In the genomic region with DNA sequence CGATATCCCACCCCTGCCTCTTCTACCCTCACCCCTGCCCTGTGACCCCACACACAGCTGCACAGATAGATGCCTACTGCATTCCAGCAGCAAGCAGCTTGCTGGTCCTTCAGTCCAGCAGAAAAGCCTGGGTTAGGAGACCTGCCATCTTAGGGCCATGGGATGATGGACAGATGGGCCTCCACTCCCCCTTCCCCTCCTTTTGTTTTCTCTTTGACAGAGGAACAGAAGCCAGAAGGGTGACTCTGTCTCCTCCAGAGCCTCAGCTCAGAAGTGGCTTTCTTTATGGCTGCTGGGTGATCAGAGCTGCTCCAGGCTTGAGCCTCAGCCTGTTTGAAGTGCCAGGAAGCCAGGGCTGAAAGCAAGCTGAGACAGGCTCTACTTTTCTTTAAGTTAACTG, we compare ENCODE assay signal across 9 mouse cellular contexts. TPM values are rescaled to one million over a fixed set of nuclear protein-coding genes. Genes with fewer than 3 reads are reported as not detected.
A peak's percentile ranks its signal among the peaks of the same experiment; 100 is the strongest.
DNase-seq lines count a peak whose midpoint lies in the region; ATAC-seq and TF ChIP-seq lines count a peak whose summit lies in the region.
"Had no signal": no experiment of that assay in that cellular context is flagged by ENCODE, and none has a peak within 500 bp of the region (broad histone marks: within the 10 kb centered on the region; RNA-seq: fewer than 3 reads in every experiment).

No protein-coding gene starts in this region.

- no peaks in the 10 kb centered on the region for H3K9me3 ChIP-seq in midbrain, embryonic 10.5 days (replicated peaks)
- H3K9me3 ChIP-seq in midbrain, postnatal 0 days (ENCODE audit: low read length), result no peaks in the 10 kb centered on the region
- no peaks in the 10 kb centered on the region for H3K9me3 ChIP-seq in forebrain, embryonic 12.5 days
- no peaks in the 10 kb centered on the region for H3K9me3 ChIP-seq in limb, embryonic 12.5 days

- peak overlapping the region; percentile 96 for H3K27ac ChIP-seq in midbrain, embryonic 10.5 days (replicated peaks)
- H3K27ac ChIP-seq in midbrain, postnatal 0 days (ENCODE audit: low read depth, low read length), result no peak overlapping the region
- H3K27ac ChIP-seq in forebrain, embryonic 12.5 days, result peak overlapping the region; percentile 98
- H3K27ac ChIP-seq in limb, embryonic 12.5 days, result peak overlapping the region; percentile 94

- H3K36me3 ChIP-seq in midbrain, embryonic 10.5 days, result peaks cover 75% of the 10 kb centered on the region
- no peaks in the 10 kb centered on the region for H3K36me3 ChIP-seq in midbrain, postnatal 0 days (ENCODE audit: insufficient read depth, low read length)
- peaks cover 55% of the 10 kb centered on the region for H3K36me3 ChIP-seq in forebrain, embryonic 12.5 days (replicated peaks)
- peaks cover 82% of the 10 kb centered on the region for H3K36me3 ChIP-seq in limb, embryonic 12.5 days

- peak overlapping the region; percentile 43 for H3K4me3 ChIP-seq in midbrain, embryonic 10.5 days
- H3K4me3 ChIP-seq in midbrain, postnatal 0 days (ENCODE audit: low read depth, low read length), result no peak overlapping the region
- H3K4me3 ChIP-seq in forebrain, embryonic 12.5 days (replicated peaks), result no peak overlapping the region; the same call in 1 of the 2 replicates
- no peak overlapping the region for H3K4me3 ChIP-seq in limb, embryonic 12.5 days (replicated peaks)

- no peak overlapping the region for H3K4me2 ChIP-seq in midbrain, postnatal 0 days (ENCODE audit: low read depth, low read length, poor library complexity, severe bottlenecking)
- H3K4me2 ChIP-seq in forebrain, embryonic 12.5 days, result peak overlapping the region; percentile 41; the same call in 1 of the 2 replicates
- H3K4me2 ChIP-seq in limb, embryonic 12.5 days, result no peak overlapping the region

- no peaks in the 10 kb centered on the region for H3K27me3 ChIP-seq in midbrain, embryonic 10.5 days (ENCODE audit: low read depth, poor library complexity, severe bottlenecking)
- H3K27me3 ChIP-seq in midbrain, postnatal 0 days (ENCODE audit: insufficient read depth, low read length), result no peaks in the 10 kb centered on the region
- no peaks in the 10 kb centered on the region for H3K27me3 ChIP-seq in forebrain, embryonic 12.5 days
- no peaks in the 10 kb centered on the region for H3K27me3 ChIP-seq in limb, embryonic 12.5 days

- H3K9ac ChIP-seq in midbrain, postnatal 0 days (replicated peaks; ENCODE audit: low read length, poor library complexity, severe bottlenecking), result no peak overlapping the region
- H3K9ac ChIP-seq in forebrain, embryonic 12.5 days, result 0 out of 2 replicates have a peak overlapping the region, but pooled peaks have one; percentile 5
- H3K9ac ChIP-seq in limb, embryonic 12.5 days (replicated peaks), result 0 out of 2 replicates have a peak overlapping the region, but pooled peaks have one; percentile 27

- TF ChIP-seq CTCF in midbrain, postnatal 0 days (IDR thresholded peaks at IDR 0.05), result no peak

- peak; percentile 70 for DNase-seq in midbrain, embryonic 10.5 days (ENCODE audit: low spot score)
- DNase-seq in midbrain, postnatal 0 days (ENCODE audit: low spot score), result no peak
- DNase-seq in yolk sac, embryonic 10.5 days (ENCODE audit: low spot score), result peak; percentile 27
- DNase-seq in natural killer cell, adult 2 months (ENCODE audit: low spot score in 2 of 2), result no peak
- DNase-seq in adrenal gland, postnatal 14 days, result no peak
- no peak for DNase-seq in T-cell, adult 2 months (ENCODE audit: low spot score)
- DNase-seq: kidney, postnatal 25 days had no signal

- 0% methylated on average over 1 of the region's 1 CpGs for WGBS in midbrain, embryonic 10.5 days
- 23% methylated on average over 1 of the region's 1 CpGs for WGBS in midbrain, postnatal 0 days
- WGBS in forebrain, embryonic 12.5 days, result 7% methylated on average over 1 of the region's 1 CpGs
- 28% methylated on average over 1 of the region's 1 CpGs for WGBS in limb, embryonic 12.5 days

- no peak for ATAC-seq in midbrain, postnatal 0 days (ENCODE audit: low FRiP score)
- ATAC-seq in forebrain, embryonic 12.5 days (ENCODE audit: low FRiP score), result no peak
- no peak for ATAC-seq in limb, embryonic 12.5 days (ENCODE audit: insufficient number of reproducible peaks, insufficient read depth, low FRiP score, low TSS enrichment, low read depth)

- H3K4me1 ChIP-seq in midbrain, embryonic 10.5 days, result peaks cover 72% of the 10 kb centered on the region
- H3K4me1 ChIP-seq in midbrain, postnatal 0 days (ENCODE audit: insufficient read depth, low read length), result peaks cover 17% of the 10 kb centered on the region
- H3K4me1 ChIP-seq in forebrain, embryonic 12.5 days, result peaks cover 53% of the 10 kb centered on the region
- peaks cover 53% of the 10 kb centered on the region for H3K4me1 ChIP-seq in limb, embryonic 12.5 days (replicated peaks)

RNA-seq across cellular contexts. Expression of a gene that starts 15.0 kb away (rescaled TPM):
- polyA plus RNA-seq in midbrain, embryonic 10.5 days (2016; fragmentation: Nextera tagmentation; extraction: Ambion mirVana), result 142 and 151 TPM in 2 replicates
- total RNA-seq in midbrain, postnatal 0 days (2014; rRNA removed), result 13.8 and 17.8 TPM in 2 replicates
- polyA plus RNA-seq in midbrain, postnatal 0 days (2015; fragmentation: Nextera tagmentation; extraction: Ambion mirVana), result 4.9 and 6.2 TPM in 2 replicates
- polyA plus RNA-seq in forebrain, embryonic 12.5 days (2016; fragmentation: Nextera tagmentation; extraction: Ambion mirVana), result 112 and 122 TPM in 2 replicates
- polyA plus RNA-seq in limb, embryonic 12.5 days (2016; fragmentation: Nextera tagmentation; extraction: Ambion mirVana), result 431 and 545 TPM in 2 replicates
- total RNA-seq in adrenal gland, postnatal 14 days (2021), result 0.23 TPM in 1 of 2 replicates, not detected in the other

RNA-seq across cellular contexts. Expression of a gene that starts 25.5 kb away (rescaled TPM):
- 55.6 and 61.1 TPM in 2 replicates for polyA plus RNA-seq in midbrain, embryonic 10.5 days (2016; fragmentation: Nextera tagmentation; extraction: Ambion mirVana)
- total RNA-seq in midbrain, postnatal 0 days (2014; rRNA removed), result 40.3 and 57.7 TPM in 2 replicates
- 43.8 and 49.2 TPM in 2 replicates for polyA plus RNA-seq in midbrain, postnatal 0 days (2015; fragmentation: Nextera tagmentation; extraction: Ambion mirVana)
- 41.5 and 44.9 TPM in 2 replicates for polyA plus RNA-seq in forebrain, embryonic 12.5 days (2016; fragmentation: Nextera tagmentation; extraction: Ambion mirVana)
- 30.9 and 33.9 TPM in 2 replicates for polyA plus RNA-seq in limb, embryonic 12.5 days (2016; fragmentation: Nextera tagmentation; extraction: Ambion mirVana)
- 39.4 and 40.9 TPM in 2 replicates for total RNA-seq in adrenal gland, postnatal 14 days (2021)

Comparison
In these comparisons a context has a peak if more than half of its experiments do, and no peak if none do; other contexts are left out.
1. DNase-seq: peak in midbrain, embryonic 10.5 days (single experiment) and yolk sac, embryonic 10.5 days (single experiment); none in midbrain, postnatal 0 days (single experiment), natural killer cell, adult 2 months (0 of 2), adrenal gland, postnatal 14 days (single experiment) and T-cell, adult 2 months (single experiment).
2. RNA of a gene that starts 15.0 kb away (polyA plus RNA-seq): 431 to 545 TPM in limb, embryonic 12.5 days, 142 to 151 TPM in midbrain, embryonic 10.5 days and 112 to 122 TPM in forebrain, embryonic 12.5 days; 4.9 to 6.2 TPM in midbrain, postnatal 0 days; every median in the first group is over 10 times any median in the second.